Mouse (Mus musculus): ENCODE data around the gene 4931428F04Rik. TPM values are rescaled to one million over a fixed set of nuclear protein-coding genes. Genes with fewer than 3 reads are reported as not detected.
A peak's percentile ranks its signal among the peaks of the same experiment; 100 is the strongest.

4931428F04Rik gene
- polyA plus RNA-seq, 1 experiment from 2014 or later = 17.9 TPM

MicroRNAs within 50 kb of the gene (microRNA counts, 519-probe panel; counts per million panel counts)
- microRNA mmu-miR-328 = 2,764 counts per million, percentile 29 among the panel's probes with 10 or more counts

Small RNA genes within 50 kb of the gene (microRNA-seq; reads per million reads assigned to microRNA genes)
- gene Gm27320 (not detected), gene Mir328 (157 reads per million, percentile 55 among the genes with 10 or more reads in this experiment)

Other genes starting within 250 kb of the 4931428F04Rik start
- gene Ces3a, start 241.3 kb downstream of the 4931428F04Rik start, polyA plus RNA-seq (2014; fragmentation: Nextera tagmentation; extraction: Ambion mirVana) = not detected in 2 replicates
- not detected in 2 replicates for gene Ces3b, start 206.1 kb downstream of the 4931428F04Rik start, polyA plus RNA-seq (2014; fragmentation: Nextera tagmentation; extraction: Ambion mirVana)
- gene Ces4a, start 158.1 kb downstream of the 4931428F04Rik start, polyA plus RNA-seq (2014; fragmentation: Nextera tagmentation; extraction: Ambion mirVana) = not detected in 2 replicates
- 105 TPM in 2 replicates for gene Cbfb, start 119.2 kb downstream of the 4931428F04Rik start, polyA plus RNA-seq (2014; fragmentation: Nextera tagmentation; extraction: Ambion mirVana)
- gene D230025D16Rik, start 64.7 kb downstream of the 4931428F04Rik start, polyA plus RNA-seq (2014; fragmentation: Nextera tagmentation; extraction: Ambion mirVana) = 29.9 and 32.5 TPM in 2 replicates
- 2.4 and 3.4 TPM in 2 replicates for gene B3gnt9, start 34.7 kb downstream of the 4931428F04Rik start, polyA plus RNA-seq (2014; fragmentation: Nextera tagmentation; extraction: Ambion mirVana)
- 11.1 and 13.6 TPM in 2 replicates for gene Tradd, start 25.3 kb downstream of the 4931428F04Rik start, polyA plus RNA-seq (2014; fragmentation: Nextera tagmentation; extraction: Ambion mirVana)
- 1.2 and 1.3 TPM in 2 replicates for gene Fbxl8, start 25.2 kb downstream of the 4931428F04Rik start, polyA plus RNA-seq (2014; fragmentation: Nextera tagmentation; extraction: Ambion mirVana)
- not detected in 2 replicates for gene Hsf4, start 20.1 kb downstream of the 4931428F04Rik start, polyA plus RNA-seq (2014; fragmentation: Nextera tagmentation; extraction: Ambion mirVana)
- 1.0 and 1.2 TPM in 2 replicates for gene Nol3, start 13.7 kb downstream of the 4931428F04Rik start, polyA plus RNA-seq (2014; fragmentation: Nextera tagmentation; extraction: Ambion mirVana)
- gene Exoc3l, start 6.2 kb upstream of the 4931428F04Rik start, polyA plus RNA-seq (2014; fragmentation: Nextera tagmentation; extraction: Ambion mirVana) = 6.6 and 8.6 TPM in 2 replicates
- gene E2f4, start 7.8 kb upstream of the 4931428F04Rik start, polyA plus RNA-seq (2014; fragmentation: Nextera tagmentation; extraction: Ambion mirVana) = 132 and 136 TPM in 2 replicates
- gene Elmo3, start 15.7 kb upstream of the 4931428F04Rik start, polyA plus RNA-seq (2014; fragmentation: Nextera tagmentation; extraction: Ambion mirVana) = 2.6 and 3.7 TPM in 2 replicates
- 0.64 and 0.92 TPM in 2 replicates for gene Lrrc29, start 36.4 kb upstream of the 4931428F04Rik start, polyA plus RNA-seq (2014; fragmentation: Nextera tagmentation; extraction: Ambion mirVana)
- 87.5 and 99.0 TPM in 2 replicates for gene Tmem208, start 36.5 kb upstream of the 4931428F04Rik start, polyA plus RNA-seq (2014; fragmentation: Nextera tagmentation; extraction: Ambion mirVana)
- 3.4 and 3.7 TPM in 2 replicates for gene Fhod1, start 58.1 kb upstream of the 4931428F04Rik start, polyA plus RNA-seq (2014; fragmentation: Nextera tagmentation; extraction: Ambion mirVana)
- gene Slc9a5, start 59.0 kb upstream of the 4931428F04Rik start, polyA plus RNA-seq (2014; fragmentation: Nextera tagmentation; extraction: Ambion mirVana) = 6.4 and 8.3 TPM in 2 replicates
- 0.84 and 0.92 TPM in 2 replicates for gene Plekhg4, start 83.4 kb upstream of the 4931428F04Rik start, polyA plus RNA-seq (2014; fragmentation: Nextera tagmentation; extraction: Ambion mirVana)
- gene Kctd19, start 123.6 kb upstream of the 4931428F04Rik start, polyA plus RNA-seq (2014; fragmentation: Nextera tagmentation; extraction: Ambion mirVana) = not detected in 2 replicates
- 0.26 TPM in 1 of 2 replicates, not detected in the other for gene Lrrc36, start 123.7 kb upstream of the 4931428F04Rik start, polyA plus RNA-seq (2014; fragmentation: Nextera tagmentation; extraction: Ambion mirVana)
- 15.0 and 17.8 TPM in 2 replicates for gene Tppp3, start 181.7 kb upstream of the 4931428F04Rik start, polyA plus RNA-seq (2014; fragmentation: Nextera tagmentation; extraction: Ambion mirVana)
- 19.6 and 24.0 TPM in 2 replicates for gene Zdhhc1, start 207.0 kb upstream of the 4931428F04Rik start, polyA plus RNA-seq (2014; fragmentation: Nextera tagmentation; extraction: Ambion mirVana)
- 64.2 and 71.0 TPM in 2 replicates for gene Hsd11b2, start 228.9 kb upstream of the 4931428F04Rik start, polyA plus RNA-seq (2014; fragmentation: Nextera tagmentation; extraction: Ambion mirVana)

Data from limb, embryonic 11.5 days (tissue).